Mouse (Mus musculus) thymus, postnatal 4 days (tissue): Measurements from ENCODE around the gene Pif1.

Experiments used
- DNase-seq: peaks from one replicate; pipeline ENCODE4 v3.0.0; 2021

Pif1 gene

DNA sequence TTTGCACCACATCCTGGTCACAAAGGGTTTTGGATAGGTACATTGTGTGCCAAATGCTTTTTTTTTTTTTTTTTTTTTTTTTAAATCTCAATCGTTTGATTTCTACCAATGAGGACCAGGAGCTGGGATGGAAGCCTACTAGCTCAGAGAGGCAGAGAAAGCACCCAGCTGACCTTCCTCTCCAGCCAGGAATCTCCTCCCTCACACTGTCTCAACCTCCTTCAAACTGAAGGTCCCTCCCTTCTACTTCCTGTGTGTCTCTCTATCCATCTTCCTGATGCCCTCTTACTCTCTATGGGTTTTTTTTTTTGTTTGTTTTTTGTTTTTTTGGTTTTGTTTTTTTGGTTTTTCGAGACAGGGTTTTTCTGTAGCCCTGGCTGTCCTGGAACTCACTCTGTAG lies 14.0 kb downstream of the Pif1 start:
- DNase-seq = no peak

DNA sequence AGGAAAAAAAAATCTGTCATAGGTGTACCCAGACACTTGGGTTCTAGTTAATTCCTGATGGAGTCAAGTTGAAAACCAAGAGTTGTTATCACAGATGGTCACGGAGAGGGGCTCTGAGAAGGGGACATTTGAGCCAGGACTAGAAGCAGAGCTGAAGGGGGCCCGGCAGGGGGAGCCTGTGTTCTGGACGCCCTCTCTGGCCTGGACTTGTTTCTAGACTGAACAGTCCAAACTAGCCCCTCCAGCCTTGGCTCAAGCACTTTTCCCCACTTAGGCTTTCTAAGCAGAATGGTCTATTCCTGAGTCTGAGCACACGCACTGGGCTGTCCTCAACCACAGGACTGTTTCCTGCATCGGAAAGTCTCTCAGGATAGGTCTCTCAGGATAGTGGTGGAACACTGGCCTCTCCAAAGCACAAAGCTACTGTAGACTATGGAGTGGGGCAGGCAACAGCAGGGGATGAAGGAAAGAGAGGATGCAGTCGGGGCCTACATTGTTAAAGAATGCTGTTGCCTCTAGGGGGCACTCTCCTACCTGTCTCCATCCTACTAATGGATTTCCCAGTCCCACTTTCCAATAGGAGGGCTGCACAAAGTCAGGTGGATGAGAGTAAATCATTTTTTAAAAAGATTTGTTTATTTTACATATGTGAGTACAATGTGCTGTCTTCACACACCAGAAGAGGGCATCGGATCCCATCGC lies 16.6 kb downstream of the Pif1 start:
- DNase-seq = no peak

DNA sequence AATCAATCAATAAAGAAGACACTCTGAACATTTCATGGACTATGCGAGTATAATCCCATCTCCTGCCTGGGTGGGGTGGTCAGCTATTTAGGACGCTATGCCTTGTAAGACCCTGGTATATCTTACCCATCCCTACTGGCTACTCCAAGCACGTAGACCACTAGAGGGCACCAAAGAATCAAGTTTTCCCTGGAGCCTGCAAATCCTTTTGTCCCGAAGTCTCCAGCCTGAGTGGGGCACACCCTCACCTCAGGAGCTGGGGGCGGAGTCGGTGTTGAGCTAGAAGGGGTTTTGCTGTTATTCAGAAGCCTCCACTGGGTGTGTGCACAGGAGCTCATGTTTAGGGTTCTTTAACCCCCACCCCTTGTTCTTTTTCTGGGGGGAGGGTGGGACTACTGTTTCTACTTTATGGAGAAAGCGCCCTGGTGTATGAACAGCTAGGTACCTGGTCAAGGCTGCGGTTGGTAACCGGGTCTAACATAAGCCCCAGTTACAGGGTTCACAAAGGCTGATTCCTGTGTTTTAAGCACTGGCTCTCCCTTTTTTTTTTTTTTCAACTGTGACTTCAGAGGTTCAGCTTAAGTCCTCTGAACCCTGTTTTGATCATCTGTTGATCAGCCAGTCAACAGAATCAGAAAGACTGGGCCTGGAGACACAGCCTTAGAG lies 18.6 kb downstream of the Pif1 start:
- peak; percentile 69 for DNase-seq

DNA sequence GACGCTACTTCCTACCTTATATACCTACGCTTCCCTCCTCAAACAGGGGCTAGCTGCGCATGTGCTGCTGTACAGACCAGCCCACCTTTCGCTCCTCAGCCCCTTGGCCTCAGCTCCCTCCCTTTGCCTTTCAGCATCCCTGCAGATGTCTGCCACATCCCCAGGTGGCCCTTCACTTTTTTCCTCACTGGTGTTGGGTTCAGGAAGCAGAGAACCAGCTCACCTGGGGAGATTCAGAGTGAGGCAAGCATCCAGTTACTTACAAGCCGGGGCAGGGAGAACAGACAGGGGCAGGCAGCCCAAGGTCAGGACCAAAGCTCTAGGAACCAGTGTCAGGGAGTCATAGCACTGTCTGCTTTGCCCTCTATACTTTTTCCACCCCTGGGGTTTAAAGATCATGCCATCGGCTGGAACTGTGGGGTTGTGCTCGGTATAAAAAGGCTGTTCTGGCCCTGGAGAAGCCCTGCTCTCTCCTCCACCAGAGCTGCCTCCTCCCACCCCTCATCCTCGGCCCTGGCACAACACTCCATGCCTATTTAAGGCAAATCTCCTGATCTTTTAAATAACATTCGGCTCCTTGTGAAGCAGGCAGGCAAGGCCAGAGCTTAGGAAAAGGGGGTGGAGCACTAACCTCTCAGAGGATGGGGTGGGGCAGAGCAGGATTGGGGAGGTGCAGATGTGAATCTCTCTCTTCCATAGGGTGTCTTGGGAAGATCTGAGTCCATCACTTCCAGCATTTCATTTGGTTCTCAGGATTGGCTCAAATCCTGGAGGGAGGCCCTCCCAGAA lies 19.6 kb downstream of the Pif1 start:
- no peak for DNase-seq

DNA sequence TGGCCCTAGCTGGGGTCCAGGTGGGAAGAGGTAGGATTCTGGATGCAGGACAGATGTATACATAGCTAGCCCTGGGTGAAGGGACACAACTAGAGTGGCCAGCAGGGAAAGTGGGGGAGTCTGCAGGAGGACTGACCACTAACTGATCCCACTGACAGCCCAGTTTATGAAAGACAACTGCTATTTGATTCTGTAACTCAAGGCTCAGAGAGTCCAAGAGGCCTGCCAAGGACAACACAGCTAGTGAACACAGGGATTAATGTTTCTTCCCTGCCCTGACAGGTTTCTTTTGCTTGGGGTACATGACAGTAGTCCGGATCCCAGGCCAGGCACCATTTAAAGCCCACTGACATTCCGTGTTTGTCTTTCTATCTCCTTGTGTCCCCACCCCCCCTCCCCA lies 20.2 kb downstream of the Pif1 start:
- no peak for DNase-seq

DNA sequence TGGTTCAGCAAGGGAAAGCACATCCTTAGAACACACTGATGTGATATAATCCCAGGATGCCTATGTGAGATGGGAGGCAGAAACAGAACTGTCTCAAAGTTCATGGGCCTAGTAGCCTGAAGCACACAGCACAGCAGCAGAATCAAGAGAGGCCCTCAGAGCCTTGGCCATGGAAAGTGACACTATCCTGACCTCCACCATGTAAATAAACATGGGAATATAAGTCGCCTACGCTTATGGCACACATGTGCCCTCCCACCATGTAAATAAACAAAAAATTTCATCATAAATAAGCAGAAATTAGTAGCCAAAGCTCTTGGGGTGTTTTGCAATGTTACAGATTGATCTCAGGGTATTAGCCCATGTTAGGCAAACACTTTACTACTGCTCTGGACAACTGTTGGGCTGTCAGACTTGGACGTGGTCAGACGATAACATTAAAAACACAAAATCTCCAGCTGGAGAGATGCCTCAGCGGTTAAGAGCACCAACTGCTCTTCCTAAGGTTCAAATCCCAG lies 25.1 kb downstream of the Pif1 start:
- DNase-seq = no peak

DNA sequence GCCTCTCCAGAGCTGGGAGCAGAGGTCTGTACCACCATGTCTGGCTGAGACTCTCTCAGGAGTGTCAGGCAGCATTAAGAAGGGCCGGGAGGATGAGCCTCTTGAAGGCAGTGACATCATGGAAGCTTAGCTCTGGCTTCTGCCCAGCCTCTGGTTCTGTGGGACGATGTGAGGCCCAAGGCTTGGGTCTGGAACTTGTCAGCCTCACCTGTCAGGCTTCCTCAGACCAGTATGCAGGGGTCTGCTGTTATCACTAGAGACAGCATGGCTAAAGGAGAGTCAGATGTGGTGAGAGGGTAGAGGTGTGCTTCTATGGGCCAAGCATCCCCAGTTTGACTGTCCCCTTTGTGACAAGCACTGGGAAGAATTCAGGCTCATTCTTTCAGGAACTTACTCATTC lies 26.1 kb downstream of the Pif1 start:
- DNase-seq = no peak

DNA sequence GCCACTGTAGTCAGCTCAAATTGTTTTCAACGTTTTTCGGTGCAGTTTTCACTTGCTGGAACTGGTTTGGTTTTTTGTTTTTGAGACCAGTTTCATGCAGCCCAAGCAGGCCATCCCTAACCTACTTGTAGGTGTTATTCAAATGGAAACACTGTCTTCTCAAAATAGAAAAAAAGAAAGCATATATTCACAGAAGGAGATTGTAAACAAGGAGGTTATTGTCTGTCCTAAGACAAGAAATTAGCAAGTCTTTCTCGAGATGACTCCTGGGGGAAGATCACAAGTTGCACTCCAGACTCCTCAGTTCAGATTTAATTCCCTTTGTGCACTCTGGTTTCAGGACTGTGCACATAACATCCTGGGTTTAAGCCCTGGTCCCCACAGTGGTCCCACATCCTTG lies 32.4 kb downstream of the Pif1 start:
- no peak for DNase-seq

DNA sequence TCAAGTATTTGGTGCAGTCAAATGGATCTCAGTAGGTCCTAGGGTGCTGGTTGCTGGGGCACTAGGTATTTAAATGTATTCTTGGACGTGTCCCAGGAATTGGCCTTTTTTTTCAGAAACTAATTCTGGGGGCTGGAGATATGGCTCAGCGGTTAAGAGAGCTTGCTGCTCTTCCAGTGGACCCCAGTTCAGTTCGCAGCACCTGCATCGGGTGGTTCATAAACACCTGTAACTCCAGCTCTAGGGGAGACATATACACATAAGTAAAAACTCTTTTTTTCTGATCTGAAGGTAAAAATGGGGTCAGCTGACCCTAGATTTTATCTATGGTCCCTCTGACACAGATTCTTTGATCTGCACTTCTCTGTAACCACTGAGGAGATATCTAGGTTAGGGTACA lies 34.2 kb downstream of the Pif1 start:
- DNase-seq = peak; percentile 55

DNA sequence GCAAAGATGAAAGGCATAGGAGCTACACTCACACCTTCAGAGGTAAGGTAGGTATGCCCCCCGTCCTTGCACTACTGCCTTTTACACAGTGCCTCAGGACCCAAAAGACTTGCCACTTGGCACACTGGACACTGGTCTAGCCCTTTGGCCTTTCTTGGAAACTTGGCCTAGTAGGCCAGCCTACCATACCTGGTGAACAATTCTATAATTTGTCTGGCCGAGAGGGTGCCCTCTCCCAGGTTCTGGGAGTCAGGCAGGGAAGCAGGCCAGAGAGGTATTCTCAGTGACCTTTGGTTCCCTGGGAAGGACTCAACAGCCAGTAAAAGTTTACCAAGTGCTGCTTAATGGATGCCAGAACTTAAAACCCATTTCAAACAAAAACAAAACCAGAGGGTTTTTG lies 34.7 kb downstream of the Pif1 start:
- no peak for DNase-seq

DNA sequence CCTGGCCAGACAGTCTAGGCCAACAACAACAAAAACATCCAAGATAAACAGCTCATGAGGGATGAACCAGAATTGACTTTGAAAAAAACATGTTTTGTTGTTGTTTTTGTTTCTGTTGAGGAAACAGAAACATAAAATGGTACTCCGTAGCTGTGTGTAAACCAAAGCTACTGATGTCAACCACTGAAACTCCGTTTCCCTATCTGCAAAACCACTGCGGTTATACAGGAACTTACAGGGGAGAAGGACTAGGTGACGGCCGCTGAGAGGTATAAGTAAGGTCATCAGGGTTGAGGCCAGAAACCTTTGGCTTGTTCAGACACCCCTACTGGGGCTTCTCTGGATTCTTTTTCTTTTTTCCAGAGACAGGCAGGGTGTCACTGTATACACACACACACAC lies 35.9 kb downstream of the Pif1 start:
- no peak for DNase-seq

DNA sequence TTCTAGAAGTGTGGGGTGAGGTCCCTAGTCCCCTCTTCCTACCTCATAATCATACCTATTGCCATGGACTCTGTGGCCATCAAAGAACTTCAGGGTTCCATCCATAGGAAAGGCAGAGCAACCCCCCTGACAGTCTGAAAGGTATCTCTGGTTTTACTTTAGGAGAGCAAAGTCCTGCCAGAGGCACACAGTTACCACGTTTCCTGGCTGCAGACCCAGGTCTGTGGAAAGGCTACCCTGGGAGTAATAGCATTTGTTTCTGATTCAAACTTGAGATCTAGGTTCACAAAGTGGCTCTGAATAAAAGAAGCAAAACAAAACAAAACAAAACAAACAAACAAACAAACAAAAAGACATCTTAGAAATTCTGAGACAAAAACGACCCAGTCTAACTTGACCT lies 37.3 kb downstream of the Pif1 start:
- DNase-seq = no peak

DNA sequence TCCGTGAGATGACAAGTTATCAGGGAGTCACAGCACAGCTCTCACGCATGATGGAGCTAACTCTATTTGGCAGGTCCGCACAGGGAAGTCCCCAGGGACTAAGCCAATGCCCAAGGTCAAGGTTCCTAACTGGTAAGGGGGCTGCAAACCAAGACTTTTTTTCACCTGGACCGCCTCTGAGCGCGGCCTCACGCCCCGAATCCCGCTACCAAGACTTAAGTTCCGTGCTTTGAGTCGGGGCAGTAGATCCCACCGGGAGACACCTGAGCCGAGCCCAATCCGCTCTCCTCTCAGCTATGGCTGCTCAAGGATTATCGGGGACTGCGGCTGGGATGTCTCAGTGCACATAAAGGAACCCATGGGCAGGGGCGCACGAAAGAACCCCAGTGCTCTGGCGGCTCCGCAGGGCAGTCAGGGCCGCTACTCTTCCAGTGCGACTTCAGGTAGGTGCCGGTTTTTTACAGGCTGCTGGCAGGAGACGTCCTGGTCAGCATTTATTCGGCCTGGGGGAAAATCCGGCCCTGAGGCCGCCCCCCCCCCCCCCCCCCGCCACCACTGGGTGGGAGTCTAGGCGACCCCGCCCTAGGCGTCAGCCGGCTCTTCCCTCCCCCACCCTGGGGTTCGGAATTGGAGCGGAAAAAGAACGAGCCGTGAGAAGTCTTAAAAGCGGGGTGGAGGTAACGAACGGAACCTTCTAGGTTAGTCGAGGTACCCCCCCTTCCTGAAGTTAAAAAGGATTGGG lies 42.2 kb downstream of the Pif1 start, which contains the start of gene Rbpms2:
Gene Rbpms2, plus strand, starts transcription at position 624 of the 742 bp plus-strand sequence.
- DNase-seq = peak; percentile 43

DNA sequence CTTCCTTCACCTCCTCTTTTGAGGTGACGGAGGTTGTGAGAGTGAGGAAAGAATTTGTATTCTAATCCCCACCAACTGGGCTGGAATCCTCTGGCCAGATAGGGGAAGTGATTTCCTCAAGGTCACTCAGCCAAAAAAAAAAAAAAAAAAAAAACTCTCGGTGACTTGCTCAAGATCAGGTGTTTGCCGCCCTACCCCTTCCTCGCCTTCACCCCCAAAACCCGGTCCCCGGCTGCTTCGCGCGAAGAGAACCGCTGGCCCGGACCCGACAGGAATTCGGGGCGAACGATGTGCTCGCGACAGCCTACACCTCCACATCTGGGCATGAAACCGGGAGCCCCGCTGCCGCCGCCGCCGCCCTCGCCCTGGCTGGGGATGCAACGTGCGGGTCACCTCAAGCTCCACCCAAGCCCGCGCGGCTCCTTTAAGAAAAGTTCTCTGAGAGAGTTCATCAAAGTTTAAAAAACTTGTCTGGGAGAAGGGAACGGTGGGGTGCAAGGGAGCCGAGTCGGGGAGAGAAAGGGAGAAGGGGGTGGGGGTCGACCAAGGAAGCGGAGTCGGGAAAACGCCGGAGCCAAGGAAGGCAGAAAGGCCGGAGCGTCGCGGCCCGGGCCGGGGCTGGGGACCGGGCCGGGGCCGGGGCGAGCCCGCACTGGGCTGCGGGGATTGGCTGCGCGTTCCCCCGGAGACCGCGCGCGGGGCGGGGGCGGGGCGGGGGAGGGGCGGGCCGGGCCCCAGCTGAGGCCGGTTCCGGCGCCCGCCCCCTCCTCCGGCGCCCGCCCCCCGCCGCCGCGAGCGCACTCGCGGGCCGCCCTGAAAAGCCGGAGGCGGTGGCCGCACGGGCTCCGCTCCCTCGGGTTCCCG lies 43.0 kb downstream of the Pif1 start:
- peak; percentile 75 for DNase-seq

DNA sequence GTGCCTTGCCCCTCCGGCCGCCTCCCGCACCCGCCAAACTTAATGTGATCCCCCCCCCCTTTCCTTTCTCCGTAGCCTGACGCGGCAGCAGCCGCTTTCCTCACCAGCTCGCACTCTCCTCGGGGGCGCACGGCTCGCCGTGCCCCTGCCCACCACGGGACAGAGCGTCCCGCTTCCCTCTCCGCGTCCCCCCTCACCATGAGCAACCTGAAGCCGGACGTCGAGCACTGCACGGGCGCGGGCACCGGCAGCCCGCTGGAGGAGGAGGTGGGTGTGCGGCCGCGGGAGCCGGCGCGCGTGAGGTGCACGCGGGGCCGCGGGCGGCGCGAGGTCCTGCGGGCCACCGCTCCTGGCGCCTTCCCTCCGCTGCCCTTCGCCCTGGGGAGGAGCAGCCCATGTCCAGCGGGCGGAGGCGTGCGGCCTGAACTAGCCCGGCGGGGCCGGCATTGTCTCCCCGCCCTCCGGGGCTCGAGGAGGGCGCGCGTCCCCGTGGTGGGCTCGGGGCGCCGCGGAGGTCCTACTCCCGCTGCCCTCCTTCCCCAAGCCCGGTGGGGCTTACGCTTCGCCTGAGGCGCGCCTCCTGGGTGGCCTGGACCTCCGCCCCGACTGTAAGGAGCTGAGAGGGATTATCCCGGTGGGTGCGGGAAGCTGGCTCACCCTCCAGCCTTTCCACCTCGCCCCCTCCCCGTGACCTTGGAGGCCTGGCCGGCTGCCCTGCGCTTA lies 43.8 kb downstream of the Pif1 start:
- DNase-seq = peak; percentile 58

DNA sequence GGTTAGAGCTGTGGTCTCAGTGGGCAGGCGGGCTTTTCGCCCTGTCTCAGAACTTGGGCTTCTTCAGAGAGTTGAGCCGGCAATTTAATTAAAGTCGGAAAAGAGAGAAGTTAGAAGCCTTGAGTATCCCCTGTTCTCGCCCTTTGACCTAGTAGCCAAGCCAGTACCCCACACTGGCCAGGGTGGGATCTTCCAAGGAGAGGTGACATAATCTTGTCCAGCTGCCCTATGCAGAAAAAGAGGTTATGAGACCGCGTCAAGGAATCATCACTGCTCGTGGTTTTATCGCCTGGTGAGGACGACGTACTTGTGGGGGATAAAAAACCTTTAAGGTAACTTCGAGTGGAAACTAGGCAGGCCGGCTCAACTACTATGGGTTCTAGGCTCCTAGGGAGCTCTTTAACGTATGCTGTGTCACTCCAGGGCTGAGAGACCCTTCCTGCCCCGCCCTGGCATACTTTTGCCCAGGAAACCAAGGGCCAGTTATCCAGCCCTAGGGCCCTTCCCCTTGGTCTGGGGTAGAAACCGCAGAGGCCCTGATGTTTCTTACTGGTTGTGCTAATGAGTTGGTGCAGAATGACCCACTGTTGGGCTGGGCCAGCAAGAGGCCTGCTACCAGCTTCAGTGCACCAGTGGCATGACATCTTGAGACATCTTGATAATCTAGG lies 44.5 kb downstream of the Pif1 start:
- DNase-seq = no peak

DNA sequence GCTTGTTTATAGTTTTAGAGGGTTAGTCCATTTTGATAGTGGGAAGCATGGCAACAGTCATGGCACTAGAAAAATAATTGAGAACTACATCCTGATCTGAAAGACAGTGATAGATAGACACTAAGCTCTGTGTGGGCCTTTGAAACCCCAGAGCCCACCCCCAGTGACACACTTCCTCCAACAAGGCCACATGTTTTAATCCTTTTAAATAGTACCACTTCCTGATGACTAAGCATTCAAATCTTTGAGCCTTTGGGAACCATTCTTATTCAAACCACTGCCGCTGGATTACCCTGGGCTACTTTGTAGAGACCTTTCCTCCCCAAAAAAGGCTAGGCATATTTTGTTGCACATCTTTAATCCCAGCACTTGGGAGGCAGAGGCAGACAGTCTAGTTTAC lies 48.8 kb downstream of the Pif1 start:
- DNase-seq = no peak

DNA sequence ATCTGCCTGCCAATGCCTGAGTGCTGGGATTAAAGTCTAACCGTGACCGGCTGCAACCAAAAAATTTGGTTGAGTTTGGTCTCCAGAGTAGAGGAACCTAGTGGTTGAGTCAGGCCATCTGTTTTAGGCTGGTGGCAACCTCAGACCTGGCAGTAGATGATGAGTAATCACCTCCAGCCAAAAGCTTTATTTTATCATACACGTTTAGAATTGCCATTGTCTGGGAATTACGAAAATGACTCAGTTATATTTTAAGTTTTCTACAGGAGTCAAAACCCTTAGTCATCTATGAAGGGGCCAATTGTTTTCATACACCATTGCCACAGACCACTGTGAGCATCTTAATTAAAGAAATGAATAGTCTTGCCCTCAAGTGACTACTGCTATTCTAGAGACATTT lies 50.0 kb downstream of the Pif1 start:
- DNase-seq = no peak

DNA sequence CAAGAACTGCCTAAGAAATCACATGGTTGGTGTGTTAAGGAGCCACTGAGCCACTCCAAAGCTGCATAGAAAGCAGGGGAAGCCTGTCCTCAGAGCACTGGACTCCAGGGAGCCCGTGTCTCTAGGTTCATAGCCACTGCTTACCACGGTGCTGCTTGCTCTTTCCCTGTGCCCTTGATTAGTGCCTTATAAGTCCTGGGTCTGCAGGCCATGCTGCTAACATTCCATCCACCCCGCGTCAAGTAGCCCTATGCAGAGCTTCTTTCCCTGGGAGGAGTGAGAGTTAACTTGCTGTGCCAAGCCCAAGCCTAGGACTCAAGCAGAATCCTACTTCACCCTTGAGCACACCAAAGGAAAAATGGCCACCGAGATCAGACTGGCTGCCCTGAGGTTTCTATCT lies 52.1 kb downstream of the Pif1 start:
- no peak for DNase-seq

DNA sequence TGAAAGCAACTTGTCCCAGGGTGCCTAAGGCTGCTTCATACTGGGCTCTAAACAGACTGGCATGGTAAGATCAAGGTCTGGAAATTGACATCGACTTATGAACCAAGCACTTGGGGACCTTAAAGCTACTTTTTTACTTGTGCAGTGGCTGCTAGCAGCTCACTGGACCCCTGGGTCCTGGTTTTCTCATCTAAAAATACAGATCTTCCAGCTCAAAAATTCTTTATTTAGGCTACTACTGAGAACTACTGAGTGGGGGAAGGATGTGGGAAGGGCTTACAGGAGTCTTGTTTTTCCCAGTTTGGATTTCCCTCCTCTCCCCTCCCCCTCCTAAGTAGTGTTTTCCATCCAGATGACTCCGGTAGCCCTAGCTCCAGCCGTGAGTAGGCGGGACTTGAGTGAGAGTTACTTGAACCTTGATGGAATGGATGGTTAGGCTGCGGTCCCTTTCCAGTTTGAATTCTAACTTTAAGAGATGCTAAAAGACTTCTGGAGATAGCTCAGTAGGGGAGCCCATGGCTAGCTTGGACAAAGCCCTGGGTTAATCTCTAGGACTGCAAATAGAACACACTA lies 54.0 kb downstream of the Pif1 start:
- DNase-seq = no peak
